Mouse (Mus musculus) megakaryocyte, adult 5-6 weeks (primary cell): Measurements from ENCODE around the gene Atp6v1b1. TPM values are rescaled to one million over a fixed set of nuclear protein-coding genes. Genes with fewer than 3 reads are reported as not detected.

Experiments
- ATAC-seq: 2 replicates; pipeline ENCODE4 v1.8.0; 2016; ENCODE audit warnings: mild to moderate bottlenecking, inconsistent platforms; ENCODE audit not compliant: poor library complexity, severe bottlenecking
- total RNA-seq, 2 experiments: library from RNA; stranded (forward) in 1 of 2; stranded (reverse) in 1 of 2; fragments of 153-499, 151-499 nt in 1 of 2; fragments of 221-1000, 200-1000 nt in 1 of 2; gene quantifications; 2 replicates each; pipeline versions ENCODE4 v1.2.3 to v1.2.4; 2015 to 2017

The Atp6v1b1 gene
- total RNA-seq, 2 experiments from 2014 or later: not detected

DNA sequence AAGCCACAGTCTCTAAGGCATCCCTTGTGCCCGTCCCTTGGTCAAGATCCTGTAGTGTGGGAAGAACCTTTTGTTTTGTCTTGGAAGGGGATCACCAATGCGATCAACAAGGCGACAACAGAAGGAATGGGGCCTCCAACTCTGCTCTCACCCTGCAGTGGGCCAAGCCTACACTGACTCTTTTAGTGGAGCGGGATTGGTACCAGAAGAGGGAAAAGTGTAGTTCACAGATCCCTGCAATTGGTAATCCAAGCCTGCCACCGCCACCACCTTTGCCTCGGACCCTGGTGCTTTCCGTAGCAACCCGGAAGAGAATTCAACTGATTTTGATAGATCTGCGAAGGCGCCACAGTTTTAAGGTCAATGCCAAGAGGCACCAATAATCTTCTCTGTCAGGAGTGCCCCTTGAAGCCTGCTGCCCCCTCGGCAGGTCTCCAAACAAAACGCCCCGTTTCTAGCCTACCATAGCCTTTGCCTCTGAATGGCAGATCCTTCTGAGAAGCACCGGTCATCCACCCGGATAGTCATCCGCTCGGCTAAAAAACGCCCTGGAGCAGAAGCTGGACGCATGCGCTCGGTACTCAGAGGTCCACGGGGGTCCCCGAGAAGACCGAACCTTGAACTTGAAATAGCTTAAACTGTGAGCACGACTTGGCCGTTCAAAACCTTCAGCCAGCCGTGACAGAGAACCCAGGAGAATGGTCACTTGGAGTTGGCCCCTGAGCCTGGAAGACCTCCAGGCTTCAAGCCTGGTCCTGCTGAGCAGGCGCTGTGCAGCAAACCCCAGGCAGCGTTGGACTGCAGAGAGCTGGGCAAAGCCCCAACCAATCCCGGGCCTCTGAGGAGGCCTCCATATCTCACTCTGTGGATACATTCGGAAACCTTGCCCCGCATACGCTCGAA lies 28.3 kb upstream of the Atp6v1b1 start:
- no peak for ATAC-seq

DNA sequence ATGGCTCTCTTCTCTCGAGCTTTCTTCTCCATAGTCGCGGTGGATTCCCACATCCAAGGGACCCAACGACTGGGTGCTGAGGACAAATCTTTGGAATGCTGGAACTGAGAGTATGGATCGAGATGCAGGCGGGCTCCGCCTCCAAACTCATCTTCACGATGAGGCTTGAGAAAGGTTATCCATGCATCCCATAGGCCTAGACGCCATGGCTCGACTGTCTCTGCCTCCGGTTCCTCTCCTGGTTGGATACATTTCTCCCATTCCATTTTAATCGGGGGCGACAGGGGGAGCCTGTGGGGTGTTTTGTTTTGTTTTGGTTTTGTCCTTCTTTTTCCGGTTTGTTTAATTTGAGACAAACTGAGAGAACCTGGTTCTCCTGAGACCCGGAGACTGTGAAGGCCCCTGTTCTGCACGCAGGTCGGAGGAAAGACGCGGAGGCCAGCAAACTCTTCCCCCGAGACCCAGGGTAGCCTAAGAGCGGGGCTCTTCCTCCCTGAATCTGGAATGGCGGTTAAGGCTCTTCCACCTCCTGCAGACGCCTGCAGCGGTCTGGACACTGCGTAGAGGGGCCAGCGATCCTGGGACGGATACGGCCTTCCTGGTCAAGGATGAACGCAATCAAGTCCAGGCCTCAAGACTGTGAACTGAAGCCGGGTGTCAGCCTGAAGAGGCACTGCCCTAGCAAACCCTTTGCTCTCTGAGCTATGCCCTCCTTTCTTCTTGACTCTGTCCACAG lies 27.2 kb upstream of the Atp6v1b1 start:
- ATAC-seq: no peak

DNA sequence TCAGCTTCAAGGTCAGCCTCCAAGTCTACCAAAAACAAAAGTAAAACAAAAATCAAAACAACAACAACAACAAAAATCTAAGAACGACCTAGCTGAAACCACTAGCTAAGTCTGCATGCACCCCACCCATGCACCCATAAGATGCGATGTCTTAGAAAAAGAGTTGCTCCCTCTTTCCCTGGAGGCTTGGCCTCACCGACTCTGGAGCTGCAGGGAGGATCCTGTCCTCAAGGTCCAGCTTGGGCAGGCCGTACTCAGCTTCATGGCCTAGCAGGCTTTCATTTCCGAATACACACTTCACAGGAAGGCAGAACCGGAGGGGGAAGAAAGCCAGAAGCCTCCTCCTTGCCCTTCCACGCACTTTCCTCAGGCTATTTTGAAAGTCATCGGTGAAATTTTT lies 25.8 kb upstream of the Atp6v1b1 start:
- no peak for ATAC-seq

DNA sequence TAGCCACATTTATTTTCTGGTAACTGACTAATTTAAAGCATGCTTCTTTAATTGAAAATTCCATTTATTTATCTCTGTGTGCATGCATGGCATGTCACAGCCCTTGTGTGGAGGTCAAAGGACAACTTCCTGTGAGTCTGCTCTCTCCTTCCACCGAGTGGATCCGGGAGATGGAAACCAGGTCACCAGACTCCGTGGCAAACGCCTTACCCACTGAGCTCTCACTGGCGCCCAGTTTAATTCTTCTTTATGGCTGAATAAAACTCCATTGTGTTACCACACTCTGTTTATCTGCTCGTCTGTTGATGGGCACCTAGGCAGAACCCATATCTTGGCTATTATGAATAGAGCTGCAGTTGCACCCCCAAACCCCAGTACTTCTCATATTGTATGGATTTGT lies 20.3 kb upstream of the Atp6v1b1 start:
- no peak for ATAC-seq

DNA sequence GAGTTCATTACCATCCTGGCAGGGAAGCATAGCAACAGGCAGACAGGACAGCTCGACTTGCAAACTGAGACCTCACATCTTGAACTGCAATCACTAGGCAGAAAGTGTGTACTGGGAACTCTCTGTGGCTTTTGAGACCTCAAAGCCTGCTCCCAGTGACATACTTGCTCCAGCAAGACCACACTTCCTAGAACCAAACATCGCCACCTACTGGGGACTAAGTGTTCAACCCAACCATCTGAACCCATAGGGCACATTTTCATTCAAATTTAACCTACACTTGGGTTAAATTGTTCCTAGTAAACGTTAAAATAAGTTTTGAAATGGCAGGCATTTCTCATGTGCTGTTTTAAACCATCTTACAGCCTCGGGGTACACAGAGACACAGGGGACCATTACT lies 15.6 kb upstream of the Atp6v1b1 start:
- ATAC-seq: no peak

DNA sequence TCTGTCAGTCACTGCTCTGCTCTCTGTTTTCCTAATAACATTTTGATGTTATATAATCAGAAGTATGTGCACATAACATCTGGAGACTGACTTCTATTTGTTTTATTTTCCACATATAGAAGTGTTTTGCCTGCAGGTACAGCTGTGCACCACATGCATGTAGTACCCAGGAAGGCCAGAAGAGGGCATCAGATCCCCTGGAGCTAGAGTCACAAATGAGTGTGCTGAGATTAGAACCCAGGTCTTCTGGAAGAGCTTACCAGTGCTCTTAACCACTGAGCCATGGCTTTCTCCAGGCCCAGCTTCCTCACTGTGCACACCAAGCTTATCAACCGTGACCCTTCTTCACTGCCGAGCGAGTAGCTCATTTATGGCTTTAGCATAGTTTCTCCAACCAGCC lies 14.3 kb upstream of the Atp6v1b1 start:
- peak; percentile 35; the same call in 1 of the 2 replicates for ATAC-seq

DNA sequence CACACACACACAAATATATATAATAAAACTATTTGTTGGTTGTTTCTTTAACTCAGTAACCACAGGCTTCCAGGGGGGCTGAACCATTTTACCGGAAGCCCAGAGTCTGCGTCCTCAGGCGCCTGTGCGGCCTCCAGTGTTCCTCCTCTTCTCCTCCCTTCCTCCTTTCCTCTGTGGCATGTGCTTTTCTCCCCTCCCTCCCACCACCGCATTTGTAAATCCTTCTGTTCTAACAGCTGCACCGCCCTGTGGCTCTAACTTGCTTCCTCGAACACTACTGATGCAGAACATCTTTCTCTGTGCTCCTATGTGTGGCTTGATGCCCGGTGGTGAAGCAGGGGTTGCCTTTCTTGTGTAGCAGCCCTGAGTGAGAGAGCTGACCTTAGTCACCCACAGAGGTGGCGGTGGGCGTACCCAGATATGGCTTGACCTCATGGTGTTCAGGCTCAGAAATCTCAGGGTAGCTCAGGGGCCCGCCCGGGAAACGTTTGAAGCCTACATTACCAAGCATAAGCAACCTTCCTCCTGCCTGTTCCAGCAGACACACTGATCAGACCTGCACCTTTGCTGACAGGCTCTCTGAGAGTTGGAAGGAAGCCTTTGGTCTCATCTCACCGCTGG lies 13.3 kb upstream of the Atp6v1b1 start:
- ATAC-seq: no peak

DNA sequence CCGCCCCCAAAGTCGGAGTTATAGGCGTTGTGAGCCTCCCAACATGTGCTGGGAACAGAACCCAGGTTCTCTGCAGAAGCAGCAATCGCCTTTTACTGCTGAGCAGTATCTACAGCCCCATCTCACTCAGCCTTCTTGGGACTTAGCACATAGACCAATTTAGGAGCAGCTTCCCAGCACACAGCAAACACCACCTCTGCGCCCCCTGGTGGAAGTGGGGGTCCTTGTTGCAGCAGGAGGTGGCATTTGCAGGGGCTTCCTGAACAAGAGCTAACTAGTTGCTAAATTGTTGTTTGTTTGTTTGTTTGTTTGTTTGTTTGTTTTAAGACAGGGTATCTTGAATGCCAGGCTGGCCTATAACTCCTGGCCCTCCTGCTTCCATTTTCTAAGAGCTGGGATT lies 11.7 kb upstream of the Atp6v1b1 start:
- no peak for ATAC-seq

DNA sequence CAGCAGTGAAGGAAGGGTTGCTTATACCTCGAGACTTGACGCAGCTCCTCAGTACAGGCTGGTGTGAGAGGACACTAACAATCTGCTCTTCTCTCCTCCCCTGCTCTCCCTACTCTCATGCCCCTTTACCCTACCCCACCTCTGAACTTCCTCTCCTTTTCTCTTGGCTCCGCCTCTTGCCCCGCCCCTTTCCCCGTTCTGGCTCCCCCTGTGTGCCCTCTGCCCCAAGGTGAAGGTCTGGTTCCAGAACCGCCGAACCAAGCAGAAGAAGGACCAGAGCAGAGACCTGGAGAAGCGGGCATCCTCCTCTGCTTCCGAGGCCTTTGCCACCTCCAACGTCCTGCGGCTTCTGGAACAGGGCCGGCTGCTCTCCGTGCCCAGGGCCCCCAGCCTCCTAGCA lies 5.5 kb upstream of the Atp6v1b1 start:
- ATAC-seq: no peak

DNA sequence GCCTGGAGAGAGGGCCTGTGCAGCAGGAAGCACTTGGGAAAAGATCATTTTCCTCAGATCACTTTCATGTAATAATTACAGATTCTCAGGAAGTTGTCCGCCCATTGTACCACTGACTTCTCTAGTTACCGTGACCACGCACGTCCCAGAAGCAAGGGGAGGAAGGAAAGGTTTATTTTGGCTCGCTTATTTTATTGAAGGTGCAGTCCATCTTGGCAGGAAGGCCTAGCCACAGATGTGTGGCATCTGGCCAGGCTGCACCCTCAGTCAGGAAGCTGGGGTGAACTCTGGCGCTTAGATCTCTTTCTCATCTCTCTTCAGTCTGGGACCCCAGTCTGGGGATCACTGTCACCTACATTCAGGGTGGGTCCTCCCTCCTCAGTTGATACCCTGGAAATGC lies 4.2 kb upstream of the Atp6v1b1 start:
- ATAC-seq: no peak

DNA sequence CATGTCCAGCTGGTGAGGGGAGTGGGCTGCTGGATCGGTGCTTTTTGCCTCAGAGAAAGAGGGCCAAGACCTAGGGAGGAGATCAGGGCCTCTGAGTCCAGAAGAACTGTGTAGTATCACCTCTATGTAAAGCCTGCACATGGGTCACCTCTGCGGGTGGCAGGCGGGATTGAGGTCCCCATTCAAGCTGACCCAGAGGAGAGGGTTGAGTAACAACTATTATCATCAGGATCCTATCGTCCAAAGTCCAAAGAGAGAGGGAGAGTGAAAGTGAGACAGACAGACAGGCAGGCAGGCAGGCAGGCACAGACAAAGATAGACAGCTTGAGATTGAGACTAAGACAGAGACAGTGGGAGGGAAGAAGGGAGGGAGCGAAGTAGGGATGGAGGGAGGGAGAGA lies 422 bp downstream of the Atp6v1b1 start:
- no peak for ATAC-seq

DNA sequence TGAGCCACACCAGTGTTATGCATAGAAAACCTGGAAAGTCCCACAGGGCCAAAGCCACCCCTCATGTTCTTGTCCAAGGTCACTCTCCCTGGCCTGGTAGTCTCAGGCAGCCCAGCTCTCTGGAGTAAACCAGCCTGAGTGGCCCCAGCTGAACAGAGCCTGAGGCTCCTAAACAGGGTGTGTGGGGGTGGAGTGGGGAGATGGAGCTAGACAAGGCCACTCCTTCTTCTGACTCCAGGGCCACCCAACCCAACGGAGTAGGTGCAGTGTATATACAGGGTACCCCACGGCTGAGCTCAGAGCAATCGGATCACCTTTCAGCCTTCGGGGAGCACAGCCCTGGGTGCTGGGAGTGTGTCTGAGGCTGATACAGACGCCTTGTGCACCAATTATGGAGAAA lies 1.3 kb downstream of the Atp6v1b1 start:
- ATAC-seq: no peak

DNA sequence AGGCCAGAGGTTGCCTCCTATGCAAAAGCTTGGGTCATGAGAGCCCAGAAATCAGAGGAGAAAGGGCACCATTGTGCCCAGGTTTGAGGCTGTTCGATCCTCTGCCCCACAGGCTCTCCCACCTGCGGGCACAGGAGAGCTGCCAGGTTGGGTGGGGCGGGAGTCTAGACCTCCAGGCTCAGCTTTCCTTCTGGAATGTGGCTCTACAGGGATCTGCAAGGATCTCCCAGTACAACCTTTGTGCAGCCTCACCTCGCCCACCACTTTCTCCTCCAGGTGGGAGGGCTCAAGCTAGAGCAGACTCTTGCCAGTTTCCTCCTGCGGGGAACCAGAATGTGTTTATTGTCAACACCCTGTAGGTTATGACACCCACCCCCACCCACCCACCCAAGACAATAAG lies 1.8 kb downstream of the Atp6v1b1 start:
- ATAC-seq: no peak

DNA sequence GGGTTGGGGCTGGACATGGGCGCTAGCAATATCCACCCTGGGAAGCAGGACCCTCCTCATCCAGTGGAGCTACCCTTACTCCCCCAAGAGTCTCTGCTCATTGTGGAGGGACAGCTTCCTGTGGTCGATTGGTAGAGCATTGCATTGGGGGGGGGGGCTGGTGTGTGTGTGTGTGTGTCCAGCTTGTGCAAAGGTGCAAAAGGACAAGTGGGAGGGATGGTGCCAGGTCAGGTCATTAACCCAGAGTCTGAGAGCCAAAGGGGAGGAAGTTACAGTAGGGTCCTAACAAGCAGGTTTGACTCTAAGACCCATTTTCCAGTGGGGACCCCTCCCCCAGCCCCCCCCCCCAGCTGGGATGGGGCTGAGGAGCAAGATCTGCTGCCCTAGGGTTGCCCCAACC lies 2.7 kb downstream of the Atp6v1b1 start:
- ATAC-seq: no peak

DNA sequence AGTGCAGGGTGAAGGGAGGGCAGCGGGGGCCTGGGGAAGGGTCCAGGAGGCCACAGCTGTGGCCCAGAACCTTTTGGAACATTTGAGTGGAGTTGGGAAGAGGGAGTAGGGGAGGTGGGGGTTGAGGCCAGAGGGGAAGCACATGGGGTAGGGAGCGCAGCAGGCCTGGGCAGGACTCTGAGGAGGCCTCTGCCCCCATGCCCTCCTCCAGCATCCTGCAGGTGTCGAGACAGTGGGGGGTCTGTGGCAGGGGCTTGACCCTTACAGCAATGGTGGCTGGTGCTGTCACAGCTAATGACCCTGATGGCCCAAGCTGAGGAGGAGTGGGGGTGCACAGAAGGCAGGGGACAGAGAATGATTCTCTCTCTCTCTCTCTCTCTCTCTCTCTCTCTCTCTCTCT lies 6.5 kb downstream of the Atp6v1b1 start:
- ATAC-seq: no peak

DNA sequence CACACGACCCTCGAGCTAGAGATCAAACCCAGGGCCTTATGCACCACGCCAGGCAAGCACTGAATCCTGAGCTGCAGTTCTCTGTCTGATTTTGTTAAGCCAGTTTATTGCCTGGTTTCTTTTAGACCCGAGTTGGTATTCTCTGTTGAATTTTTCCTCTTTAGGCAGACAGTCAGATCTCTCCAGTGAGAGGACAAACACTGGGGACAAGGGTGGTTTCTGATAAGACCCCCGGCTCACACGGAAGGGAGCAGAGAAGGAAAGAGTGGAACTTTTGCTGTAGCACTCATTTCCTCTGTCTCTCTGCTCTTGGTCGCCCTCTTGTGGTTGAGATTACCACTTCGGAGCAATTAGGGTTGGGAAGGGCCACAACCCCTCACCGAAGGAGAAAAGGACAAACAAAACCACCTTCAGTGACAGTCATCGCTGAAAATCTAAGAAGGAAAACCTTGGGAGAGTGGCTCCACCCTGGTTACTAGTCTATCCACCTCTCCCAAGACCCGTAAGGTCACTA lies 7.4 kb downstream of the Atp6v1b1 start:
- ATAC-seq: peak; percentile 71

DNA sequence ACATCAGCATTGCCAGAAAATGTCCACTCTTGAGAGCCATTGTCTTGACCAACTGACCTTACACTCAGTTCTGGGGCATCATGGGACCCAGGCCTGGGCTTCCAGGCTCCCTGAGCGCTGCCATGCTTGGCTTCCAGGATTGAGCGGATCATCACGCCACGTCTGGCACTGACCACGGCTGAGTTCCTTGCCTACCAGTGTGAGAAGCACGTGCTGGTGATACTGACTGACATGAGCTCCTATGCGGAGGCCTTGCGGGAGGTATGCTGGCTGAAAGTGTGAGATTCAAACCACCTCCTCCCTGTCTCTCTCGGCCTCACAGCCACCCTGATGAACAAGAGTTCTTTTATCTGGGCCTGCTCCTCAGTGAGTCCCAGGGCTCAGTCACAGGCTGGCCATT lies 13.3 kb downstream of the Atp6v1b1 start:
- ATAC-seq: no peak

DNA sequence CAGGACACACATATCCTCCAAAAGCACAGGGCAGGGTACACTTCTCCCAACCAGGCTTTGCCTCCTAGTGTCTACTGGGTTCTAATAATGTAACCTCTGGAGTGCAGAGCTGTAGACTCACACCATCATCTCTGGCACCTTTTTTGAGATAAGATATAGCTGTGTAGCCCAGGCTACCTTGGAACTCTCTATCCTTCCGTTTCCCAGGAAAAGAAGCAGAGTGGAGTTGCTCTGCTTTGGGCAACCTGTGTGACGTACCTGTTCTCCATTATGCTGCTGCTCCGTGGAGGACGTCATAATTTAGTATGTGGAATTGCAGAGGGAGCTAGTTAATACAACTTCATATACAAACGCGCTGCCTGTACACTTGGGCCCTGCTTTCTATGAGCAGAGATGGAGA lies 19.6 kb downstream of the Atp6v1b1 start, which contains the start of gene Ankrd53:
Gene Ankrd53 (plus strand): TSS at position 301 of the 400 bp plus-strand sequence.
- no peak for ATAC-seq

DNA sequence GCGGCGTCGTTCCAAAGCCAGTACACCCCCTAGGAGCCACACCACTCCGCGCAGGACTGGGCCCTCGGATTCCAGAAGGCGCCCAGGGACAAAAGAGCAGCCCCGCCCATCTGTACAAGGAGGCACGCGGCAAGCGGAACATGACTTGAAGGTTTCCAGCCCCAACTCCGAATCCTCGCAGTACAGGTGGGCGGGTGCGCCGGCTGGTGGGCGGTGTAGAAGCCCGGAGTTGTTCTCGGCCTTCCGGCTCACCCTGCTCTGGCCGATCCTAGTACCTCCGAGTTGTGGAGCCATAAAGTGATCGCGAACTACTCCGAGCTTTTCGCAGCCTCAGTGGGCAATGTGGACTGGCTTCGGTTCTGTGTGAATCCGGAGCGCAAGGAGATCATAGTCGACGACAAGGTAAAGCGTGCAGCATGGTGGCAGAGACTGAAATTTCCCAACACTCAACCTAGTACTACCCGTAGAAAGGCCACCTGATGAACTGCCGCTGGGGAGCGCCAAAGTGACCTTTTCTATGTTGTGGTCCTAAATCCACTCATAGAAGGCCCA lies 20.2 kb downstream of the Atp6v1b1 start:
- peak; percentile 49 for ATAC-seq

DNA sequence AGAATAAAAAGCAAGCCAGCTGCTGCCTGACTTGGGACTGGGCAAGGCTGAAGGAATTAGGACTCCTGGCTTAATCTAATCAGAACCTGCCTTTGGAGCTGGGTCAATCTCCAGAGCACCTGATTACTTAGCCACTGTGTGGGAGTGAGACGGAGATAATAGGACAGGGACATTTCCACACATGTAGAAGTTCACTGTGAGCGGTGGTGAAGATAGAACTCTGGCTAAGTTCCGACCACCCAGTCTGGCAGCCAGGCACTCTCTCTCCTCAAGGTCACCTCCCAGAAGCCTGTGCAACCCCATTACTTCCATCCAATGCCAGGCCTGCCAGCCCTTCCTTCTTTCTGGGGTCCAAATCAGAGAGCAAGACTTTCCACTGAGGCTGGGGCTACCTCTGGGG lies 24.2 kb downstream of the Atp6v1b1 start:
- ATAC-seq: no peak

DNA sequence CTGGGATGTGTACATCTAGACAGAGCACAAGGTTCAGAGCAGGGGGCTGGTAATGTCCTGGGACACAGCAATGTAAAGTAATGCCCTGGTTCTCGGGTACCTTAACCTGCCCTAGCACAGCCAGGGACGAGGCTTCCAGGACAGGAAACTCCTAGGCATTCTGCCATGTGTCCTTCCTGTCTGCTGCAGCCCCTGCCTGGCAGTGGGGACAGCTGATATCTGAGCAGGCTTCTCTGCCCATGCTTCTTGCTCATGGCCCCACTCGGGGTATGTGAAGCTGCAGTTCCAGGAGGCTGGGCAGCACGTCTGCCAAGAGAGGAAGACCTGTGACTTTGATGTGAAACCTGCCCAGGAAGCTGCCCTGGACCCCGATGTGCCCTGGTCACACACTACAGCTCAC lies 25.7 kb downstream of the Atp6v1b1 start:
- ATAC-seq: no peak
